Mouse (Mus musculus) urinary bladder, postnatal 36 days (tissue): ENCODE results near the gene Mylk2.

Experiments used
- DNase-seq, 2 experiments: peaks; one replicate each; pipeline ENCODE4 v3.0.0; 2022; ENCODE audit warnings: low spot score in 2 of 2, mixed read lengths in 1 of 2

Gene Mylk2

GRCm38 (mm10) chr2:152911031-152911430 lies at the start of gene Mylk2:
Mylk2 (plus strand) TSS chr2:152911352.
- no peak for DNase-seq

- no peak for DNase-seq
Observed at GRCm38 (mm10) chr2:152861891-152862290, 49.3 kb upstream of the Mylk2 start.

- no peak for DNase-seq
Observed at GRCm38 (mm10) chr2:152862638-152863037, 48.5 kb upstream of the Mylk2 start.

- no peak for DNase-seq
Observed at GRCm38 (mm10) chr2:152863346-152863745, 47.8 kb upstream of the Mylk2 start.

- DNase-seq: no peak
Observed at GRCm38 (mm10) chr2:152878239-152878638, 32.9 kb upstream of the Mylk2 start.

GRCm38 (mm10) chr2:152880898-152881297 lies 30.3 kb upstream of the Mylk2 start:
- no peak for DNase-seq

- DNase-seq: no peak
Observed at GRCm38 (mm10) chr2:152884101-152884645, 27.0 kb upstream of the Mylk2 start.

GRCm38 (mm10) chr2:152887230-152887629 lies 23.9 kb upstream of the Mylk2 start:
- DNase-seq: no peak

GRCm38 (mm10) chr2:152888774-152889173 lies 22.4 kb upstream of the Mylk2 start:
- no peak for DNase-seq

GRCm38 (mm10) chr2:152895834-152896233 lies 15.3 kb upstream of the Mylk2 start:
- DNase-seq: no peak

- no peak for DNase-seq
Observed at GRCm38 (mm10) chr2:152896926-152897325, 14.2 kb upstream of the Mylk2 start.

- no peak for DNase-seq
Observed at GRCm38 (mm10) chr2:152899011-152899410, 12.1 kb upstream of the Mylk2 start.

- DNase-seq: no peak
Observed at GRCm38 (mm10) chr2:152901296-152901695, 9.9 kb upstream of the Mylk2 start.

- DNase-seq: no peak
Observed at GRCm38 (mm10) chr2:152902658-152903057, 8.5 kb upstream of the Mylk2 start.

- no peak for DNase-seq
Observed at GRCm38 (mm10) chr2:152903586-152903985, 7.6 kb upstream of the Mylk2 start.

GRCm38 (mm10) chr2:152904127-152904643 lies 7.0 kb upstream of the Mylk2 start:
- no peak for DNase-seq

- DNase-seq: no peak
Observed at GRCm38 (mm10) chr2:152905036-152905829, 5.9 kb upstream of the Mylk2 start.

- DNase-seq: no peak
Observed at GRCm38 (mm10) chr2:152906274-152907037, 4.7 kb upstream of the Mylk2 start.

- DNase-seq: no peak
Observed at GRCm38 (mm10) chr2:152907114-152907943, 3.8 kb upstream of the Mylk2 start.

- no peak for DNase-seq
Observed at GRCm38 (mm10) chr2:152909848-152910247, 1.3 kb upstream of the Mylk2 start.

GRCm38 (mm10) chr2:152911432-152911831 lies 280 bp downstream of the Mylk2 start:
- no peak for DNase-seq

GRCm38 (mm10) chr2:152913471-152913870 lies 2.3 kb downstream of the Mylk2 start:
- DNase-seq: no peak
